Mouse (Mus musculus) bone marrow, adult 2 months (tissue): ENCODE results near the gene Gpc5. TPM values are rescaled to one million over a fixed set of nuclear protein-coding genes. Genes with fewer than 3 reads are reported as not detected.

Source experiments
- H3K27ac ChIP-seq: fragments of 200-500 bp; 2 replicates; pipeline ENCODE4 v1.5.1; 2012; ENCODE audit warnings: low read depth, mild to moderate bottlenecking, control low read depth, inconsistent platforms, low read length; ENCODE audit not compliant: control insufficient read depth, poor library complexity, insufficient read depth
- H3K4me1 ChIP-seq: fragments of 200-500 bp; 2 replicates; pipeline ENCODE4 v1.6.1; 2011; ENCODE audit warnings: low read length; ENCODE audit not compliant: control insufficient read depth, insufficient read depth
- H3K4me3 ChIP-seq: fragments of 200-500 bp; replicated peaks from 2 replicates; pipeline ENCODE3; 2011; ENCODE audit warnings: mild to moderate bottlenecking, low read depth, low read length, control low read depth; ENCODE audit not compliant: control insufficient read depth
- CTCF ChIP-seq: fragments of 200-500 bp; IDR thresholded peaks from 2 replicates; pipeline ENCODE4 v1.5.1; 2011; ENCODE audit warnings: low read length, control low read depth; ENCODE audit not compliant: control insufficient read depth, insufficient read depth
- POLR2A ChIP-seq: fragments of 200-500 bp; IDR thresholded peaks from 2 replicates; pipeline ENCODE4 v1.6.1; 2011; ENCODE audit warnings: low read depth, mild to moderate bottlenecking, control low read depth, low read length, borderline replicate concordance; ENCODE audit not compliant: control insufficient read depth
- WGBS: fragments of 180-500 bp; shearing (Covaris S2); methylation state at CpG from one replicate; pipeline ENCODE4 v1.1.7; 2018; 5-methylcytosine and 5-hydroxymethylcytosine counted together
- polyA plus RNA-seq: library from polyadenylated mRNA; stranded (reverse); fragments of >200 nt; gene quantifications from 2 replicates; pipeline ENCODE4 v1.2.4, GENCODE M21; 2011; ENCODE audit warnings: low replicate concordance; ENCODE audit not compliant: missing spikeins, insufficient read depth, insufficient read length

Gpc5 gene
- polyA plus RNA-seq, 1 experiment = not detected

GRCm38 (mm10) chr14:115444789-115445770 lies 353.1 kb downstream of the Gpc5 start:
- Histone ChIP-seq H3K4me3 (no peak overlapping the region), H3K27ac (no peak overlapping the region), H3K4me1 (no peaks in the 10 kb centered on the region)
- no peak for TF ChIP-seq CTCF
- TF ChIP-seq POLR2A = no peak
- 78% methylated on average over 10 of the region's 10 CpGs for WGBS

GRCm38 (mm10) chr14:115450938-115451337 lies 358.9 kb downstream of the Gpc5 start:
- no peak overlapping the region for H3K4me3 ChIP-seq
- TF ChIP-seq POLR2A = no peak
- no peak for TF ChIP-seq CTCF
- 49% methylated on average over 2 of the region's 2 CpGs for WGBS
- H3K4me1 ChIP-seq = no peaks in the 10 kb centered on the region
- H3K27ac ChIP-seq = no peak overlapping the region

- no peak overlapping the region for H3K27ac ChIP-seq
- no peaks in the 10 kb centered on the region for H3K4me1 ChIP-seq
- TF ChIP-seq POLR2A (no peak), CTCF (no peak)
- no peak overlapping the region for H3K4me3 ChIP-seq
- WGBS = 41% methylated on average over 5 of the region's 5 CpGs
These were observed 375.9 kb downstream of the Gpc5 start for GRCm38 (mm10) chr14:115467960-115468359.

GRCm38 (mm10) chr14:115475234-115475633 lies 383.2 kb downstream of the Gpc5 start:
- no peak for TF ChIP-seq POLR2A
- no peak for TF ChIP-seq CTCF
- Histone ChIP-seq H3K4me3 (no peak overlapping the region), H3K4me1 (no peaks in the 10 kb centered on the region), H3K27ac (no peak overlapping the region)
- 52% methylated on average over 4 of the region's 4 CpGs for WGBS

GRCm38 (mm10) chr14:115477360-115477759 lies 385.3 kb downstream of the Gpc5 start:
- 71% methylated on average over 14 of the region's 14 CpGs for WGBS
- Histone ChIP-seq H3K27ac (no peak overlapping the region), H3K4me1 (no peaks in the 10 kb centered on the region), H3K4me3 (no peak overlapping the region)
- TF ChIP-seq CTCF = no peak
- no peak for TF ChIP-seq POLR2A

GRCm38 (mm10) chr14:115485090-115485489 lies 393.1 kb downstream of the Gpc5 start:
- no peak overlapping the region for H3K27ac ChIP-seq
- no peak overlapping the region for H3K4me3 ChIP-seq

GRCm38 (mm10) chr14:115500794-115501193 lies 408.8 kb downstream of the Gpc5 start:
- H3K4me3 ChIP-seq = no peak overlapping the region
- TF ChIP-seq POLR2A (no peak), CTCF (no peak)
- 83% methylated on average over 6 of the region's 6 CpGs for WGBS
- H3K27ac ChIP-seq = no peak overlapping the region
- H3K4me1 ChIP-seq = no peaks in the 10 kb centered on the region

More at GRCm38 (mm10) chr14:115485090-115485489, 393.1 kb downstream of the Gpc5 start:
- H3K4me1 ChIP-seq = no peaks in the 10 kb centered on the region
- no peak for TF ChIP-seq POLR2A

GRCm38 (mm10) chr14:115546516-115547282 lies 454.7 kb downstream of the Gpc5 start:
- Histone ChIP-seq H3K4me3 (no peak overlapping the region), H3K4me1 (no peaks in the 10 kb centered on the region), H3K27ac (no peak overlapping the region)
- TF ChIP-seq POLR2A (no peak), CTCF (no peak)
- 66% methylated on average over 4 of the region's 4 CpGs for WGBS

GRCm38 (mm10) chr14:115551996-115552395 lies 460.0 kb downstream of the Gpc5 start:
- no peak for TF ChIP-seq CTCF
- TF ChIP-seq POLR2A = no peak
- Histone ChIP-seq H3K27ac (no peak overlapping the region), H3K4me1 (no peaks in the 10 kb centered on the region), H3K4me3 (no peak overlapping the region)
- 68% methylated on average over 4 of the region's 4 CpGs for WGBS
